Mouse (Mus musculus) G1E-ER4 (cell line): Measurements from ENCODE around the gene Bcl3. TPM values are rescaled to one million over a fixed set of nuclear protein-coding genes. Genes with fewer than 3 reads are reported as not detected.

Experiments
- GATA1 ChIP-seq: IDR thresholded peaks from one replicate; pipeline ENCODE4 v1.8.0; 2012; ENCODE audit warnings: low read length, inconsistent platforms
- polyA plus RNA-seq: library from polyadenylated mRNA; stranded (reverse); fragments of >175 nt; gene quantifications from 2 replicates; pipeline ENCODE4 v1.2.3, GENCODE M21; 2012

Gene Bcl3
- polyA plus RNA-seq, 1 experiment: not detected

- TF ChIP-seq GATA1: no peak
Observed at GRCm38 (mm10) chr7:19795236-19795635, 27.3 kb downstream of the Bcl3 start.

- no peak for TF ChIP-seq GATA1
Observed at GRCm38 (mm10) chr7:19792701-19793630, 29.6 kb downstream of the Bcl3 start.

GRCm38 (mm10) chr7:19789904-19790347, 32.6 kb downstream of the Bcl3 start:
- no peak for TF ChIP-seq GATA1

GRCm38 (mm10) chr7:19785874-19786458, 36.6 kb downstream of the Bcl3 start:
- TF ChIP-seq GATA1: no peak

- TF ChIP-seq GATA1: no peak
Observed at GRCm38 (mm10) chr7:19784764-19785535, 37.6 kb downstream of the Bcl3 start.

- no peak for TF ChIP-seq GATA1
Observed at GRCm38 (mm10) chr7:19783630-19784029, 38.9 kb downstream of the Bcl3 start.

GRCm38 (mm10) chr7:19782645-19783044, 39.9 kb downstream of the Bcl3 start:
- no peak for TF ChIP-seq GATA1

GRCm38 (mm10) chr7:19781741-19782140, 40.8 kb downstream of the Bcl3 start:
- TF ChIP-seq GATA1: no peak

GRCm38 (mm10) chr7:19779903-19780302, 42.7 kb downstream of the Bcl3 start:
- no peak for TF ChIP-seq GATA1

- no peak for TF ChIP-seq GATA1
Observed at GRCm38 (mm10) chr7:19778645-19779044, 43.9 kb downstream of the Bcl3 start.

- no peak for TF ChIP-seq GATA1
Observed at GRCm38 (mm10) chr7:19777049-19777723, 45.4 kb downstream of the Bcl3 start.

GRCm38 (mm10) chr7:19771682-19772081, 50.9 kb downstream of the Bcl3 start:
- TF ChIP-seq GATA1: no peak

GRCm38 (mm10) chr7:19770984-19771391, 51.6 kb downstream of the Bcl3 start, which contains the start of gene Bcam:
Gene Bcam (minus strand): TSS chr7:19771016.
- no peak for TF ChIP-seq GATA1

GRCm38 (mm10) chr7:19770375-19770754, 52.2 kb downstream of the Bcl3 start:
- TF ChIP-seq GATA1: no peak
